Mouse (Mus musculus): ENCODE data around the gene Plin4.

DNA sequence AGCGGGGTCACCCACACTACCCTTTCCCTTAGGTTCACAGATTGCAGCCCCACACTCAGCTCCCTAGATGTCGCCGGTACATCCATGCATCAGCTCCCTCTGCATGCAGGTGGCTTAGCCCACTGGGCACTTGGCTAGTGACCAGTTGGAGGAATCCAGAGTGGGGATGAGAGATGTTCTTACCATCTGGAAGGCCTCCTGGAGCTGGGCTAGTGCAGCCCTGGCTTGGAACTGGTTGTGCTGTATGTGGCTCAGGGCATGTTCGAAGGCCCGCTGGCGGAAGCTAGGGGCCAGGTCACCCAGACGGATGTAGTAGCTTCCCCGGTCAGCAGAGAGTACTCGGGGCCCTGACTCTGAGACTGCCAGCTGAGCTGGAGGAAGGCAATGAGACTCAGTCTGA is 6.7 kb downstream of the Plin4 start:
- TF ChIP-seq POLR2A (IDR thresholded peaks at IDR 0.05; ENCODE audit: low read depth, low read length) (no peak), CTCF (IDR thresholded peaks at IDR 0.05; ENCODE audit: extremely low read depth, insufficient read depth, insufficient read length, insufficient replicate concordance) (no peak)
